Mouse (Mus musculus) neural tube, embryonic 14.5 days (tissue): ENCODE data around the gene Plxnb2. TPM values are rescaled to one million over a fixed set of nuclear protein-coding genes. Genes with fewer than 3 reads are reported as not detected.

Source experiments
- ATAC-seq: fragments of 200-750 bp; cut with Nextera tagmentation; 2 replicates; pipeline ENCODE4 v1.8.0; 2017; ENCODE audit warnings: low read depth, mild to moderate bottlenecking, moderate TSS enrichment, moderate library complexity
- H3K27ac ChIP-seq: fragments of 300-500 bp; sonication (generic); 2 replicates; pipeline ENCODE4 v1.5.1; 2014; ENCODE audit warnings: low read depth, mild to moderate bottlenecking, control low read depth, low read length, moderate library complexity, mixed read lengths
- H3K27me3 ChIP-seq: fragments of 300-500 bp; sonication (generic); 2 replicates; pipeline ENCODE4 v1.6.1; 2014; ENCODE audit warnings: low read length; ENCODE audit not compliant: control insufficient read depth, insufficient read depth
- H3K36me3 ChIP-seq: fragments of 300-500 bp; sonication (generic); 2 replicates; pipeline ENCODE4 v1.6.1; 2014; ENCODE audit warnings: low read length, mixed read lengths; ENCODE audit not compliant: control insufficient read depth, insufficient read depth
- H3K4me1 ChIP-seq: fragments of 300-500 bp; sonication (generic); 2 replicates; pipeline ENCODE4 v1.6.1; 2014; ENCODE audit warnings: low read length; ENCODE audit not compliant: control insufficient read depth, insufficient read depth
- H3K4me2 ChIP-seq: fragments of 300-500 bp; sonication (generic); 2 replicates; pipeline ENCODE4 v1.6.1; 2014; ENCODE audit warnings: mild to moderate bottlenecking, low read depth, low read length, control low read depth
- H3K4me3 ChIP-seq: fragments of 300-500 bp; sonication (generic); 2 replicates; pipeline ENCODE4 v1.5.1; 2014; ENCODE audit warnings: low read depth, low read length, control low read depth, mixed read lengths
- H3K9ac ChIP-seq: fragments of 300-500 bp; sonication (generic); replicated peaks from 2 replicates; pipeline ENCODE4 v1.6.1; 2014; ENCODE audit warnings: low read depth, mild to moderate bottlenecking, control low read depth, low read length, mixed read lengths
- H3K9me3 ChIP-seq: fragments of 300-500 bp; sonication (generic); 2 replicates; pipeline ENCODE4 v1.6.1; 2016; ENCODE audit warnings: low read length; ENCODE audit not compliant: control insufficient read depth
- WGBS: fragments of 180-500 bp; shearing (Covaris S2); extraction: QIAGEN DNeasy Blood & Tissue Kit; methylation state at CpG from one replicate; pipeline ENCODE4 v1.1.7; 2014; 5-methylcytosine and 5-hydroxymethylcytosine counted together
- polyA plus RNA-seq: library from polyadenylated mRNA; unstranded; fragments of >200 nt; fragmentation: Nextera tagmentation; extraction: Ambion mirVana; gene quantifications from 2 replicates; pipeline ENCODE4 v1.2.1, GENCODE M21; 2014

Plxnb2 gene
- polyA plus RNA-seq, 1 experiment from 2014 or later, result 66.4 TPM

- Histone ChIP-seq H3K9me3 (no peaks in the 10 kb centered on the region), H3K27me3 (no peaks in the 10 kb centered on the region), H3K4me2 (peak overlapping the region; percentile 51), H3K27ac (peak overlapping the region; percentile 77), H3K36me3 (no peaks in the 10 kb centered on the region), H3K4me1 (peaks cover 15% of the 10 kb centered on the region; the same call in 1 of the 2 replicates), H3K4me3 (peak overlapping the region; percentile 21; the same call in 1 of the 2 replicates), H3K9ac (peak overlapping the region; percentile 46; the same call in 1 of the 2 replicates)
- peak; percentile 21; the same call in 1 of the 2 replicates for ATAC-seq
- WGBS, result 24% methylated on average over 22 of the region's 22 CpGs
Observed at GRCm38 (mm10) chr15:89209886-89210761, 29.5 kb upstream of the Plxnb2 start.

- Histone ChIP-seq H3K4me2 (no peak overlapping the region), H3K9ac (no peak overlapping the region), H3K27ac (no peak overlapping the region), H3K9me3 (peaks cover 4% of the 10 kb centered on the region), H3K36me3 (no peaks in the 10 kb centered on the region), H3K27me3 (no peaks in the 10 kb centered on the region), H3K4me1 (no peaks in the 10 kb centered on the region), H3K4me3 (no peak overlapping the region)
- ATAC-seq, result no peak
- 91% methylated on average over 4 of the region's 4 CpGs for WGBS
Observed at GRCm38 (mm10) chr15:89207457-89207856, 26.9 kb upstream of the Plxnb2 start.

- Histone ChIP-seq H3K9ac (peak overlapping the region; percentile 98), H3K4me2 (peak overlapping the region; percentile 79), H3K27me3 (no peaks in the 10 kb centered on the region), H3K4me1 (peaks cover 6% of the 10 kb centered on the region), H3K27ac (peak overlapping the region; percentile 98), H3K36me3 (no peaks in the 10 kb centered on the region), H3K9me3 (no peaks in the 10 kb centered on the region; the same call in 1 of the 2 replicates), H3K4me3 (peak overlapping the region; percentile 93)
- no peak for ATAC-seq
- WGBS, result 65% methylated on average over 15 of the region's 15 CpGs
Observed at GRCm38 (mm10) chr15:89197056-89197455, 16.5 kb upstream of the Plxnb2 start.

GRCm38 (mm10) chr15:89196313-89196706 is 15.7 kb upstream of the Plxnb2 start, which contains the start of gene Dennd6b:
TSS of gene Dennd6b (minus strand) at chr15:89196496.
- Histone ChIP-seq H3K27ac (peak within 1 kb of the TSS; percentile 98), H3K4me2 (peak within 1 kb of the TSS; percentile 79), H3K9ac (peak within 1 kb of the TSS; percentile 98), H3K27me3 (no peaks in the 10 kb centered on the region), H3K36me3 (no peaks in the 10 kb centered on the region), H3K4me1 (peaks cover 6% of the 10 kb centered on the region), H3K9me3 (no peaks in the 10 kb centered on the region), H3K4me3 (peak within 1 kb of the TSS; percentile 93)
- WGBS, result 0% methylated on average over 38 of the region's 38 CpGs
- ATAC-seq, result peak; percentile 98

- Histone ChIP-seq H3K27me3 (no peaks in the 10 kb centered on the region), H3K4me3 (peak overlapping the region; percentile 93)
Observed at GRCm38 (mm10) chr15:89195690-89196312, 15.2 kb upstream of the Plxnb2 start.

GRCm38 (mm10) chr15:89195261-89195681 is 14.7 kb upstream of the Plxnb2 start:
- peak overlapping the region; percentile 98; the same call in 1 of the 2 replicates for H3K9ac ChIP-seq
- WGBS, result 34% methylated on average over 6 of the region's 6 CpGs
- peak overlapping the region; percentile 79 for H3K4me2 ChIP-seq
- no peaks in the 10 kb centered on the region for H3K9me3 ChIP-seq
- no peak for ATAC-seq
- peak overlapping the region; percentile 98 for H3K27ac ChIP-seq
- 0 out of 2 replicates have a peak, but pooled peaks cover 2% of the 10 kb centered on the region for H3K36me3 ChIP-seq
- H3K4me1 ChIP-seq, result peaks cover 6% of the 10 kb centered on the region
- no peaks in the 10 kb centered on the region for H3K27me3 ChIP-seq
- peak overlapping the region; percentile 93 for H3K4me3 ChIP-seq

More at GRCm38 (mm10) chr15:89195690-89196312, 15.2 kb upstream of the Plxnb2 start:
- H3K4me2 ChIP-seq, result peak overlapping the region; percentile 79
- peak overlapping the region; percentile 98 for H3K9ac ChIP-seq
- peaks cover 6% of the 10 kb centered on the region for H3K4me1 ChIP-seq
- no peaks in the 10 kb centered on the region for H3K9me3 ChIP-seq
- no peaks in the 10 kb centered on the region for H3K36me3 ChIP-seq
- H3K27ac ChIP-seq, result peak overlapping the region; percentile 98
- peak; percentile 91 for ATAC-seq
- WGBS, result under 1% methylated on average over 25 of the region's 25 CpGs

GRCm38 (mm10) chr15:89184937-89185227 is 4.3 kb upstream of the Plxnb2 start:
- H3K27me3 ChIP-seq, result no peaks in the 10 kb centered on the region
- ATAC-seq, result no peak
- no peak overlapping the region for H3K4me3 ChIP-seq
- no peaks in the 10 kb centered on the region; the same call in 1 of the 2 replicates for H3K4me1 ChIP-seq
- H3K27ac ChIP-seq, result no peak overlapping the region
- no peaks in the 10 kb centered on the region for H3K9me3 ChIP-seq
- 74% methylated on average over 5 of the region's 5 CpGs for WGBS
- H3K9ac ChIP-seq, result no peak overlapping the region
- H3K4me2 ChIP-seq, result no peak overlapping the region
- peaks cover 21% of the 10 kb centered on the region for H3K36me3 ChIP-seq

- 48% methylated on average over 5 of the region's 5 CpGs for WGBS
- no peak overlapping the region for H3K9ac ChIP-seq
- ATAC-seq, result no peak
Observed at GRCm38 (mm10) chr15:89184141-89184936, 3.8 kb upstream of the Plxnb2 start.

More at GRCm38 (mm10) chr15:89184141-89184936, 3.8 kb upstream of the Plxnb2 start:
- Histone ChIP-seq H3K27me3 (no peaks in the 10 kb centered on the region), H3K4me1 (no peaks in the 10 kb centered on the region; the same call in 1 of the 2 replicates), H3K4me3 (no peak overlapping the region), H3K4me2 (no peak overlapping the region), H3K36me3 (peaks cover 17% of the 10 kb centered on the region), H3K9me3 (no peaks in the 10 kb centered on the region), H3K27ac (no peak overlapping the region)
